Mouse (Mus musculus) heart, adult 8-10 months (tissue): ENCODE results near the gene Zfp652. TPM values are rescaled to one million over a fixed set of nuclear protein-coding genes. Genes with fewer than 3 reads are reported as not detected.
A peak's percentile ranks its signal among the peaks of the same experiment; 100 is the strongest.
"Not testable (repeated sequence)": the region's sequence is repeated elsewhere in the genome, so short reads cannot be mapped to it uniquely, and the experiment has no call there.

Experiments
- DNase-seq: peaks from one replicate; pipeline ENCODE4 v3.0.0; 2022; ENCODE audit warnings: low spot score
- total RNA-seq, 4 experiments: library from RNA; stranded (reverse); gene quantifications; 2 replicates each; pipeline ENCODE4 v1.2.4; 2022

Gene Zfp652
- total RNA-seq = 10 to 100 TPM; 49.0 to 60.2 (median 53.5) TPM

GRCm38 (mm10) chr11:95712563-95713224, at the start of gene Zfp652:
Zfp652 (plus strand) TSS chr11:95712673.
- DNase-seq = peak; percentile 73

GRCm38 (mm10) chr11:95666529-95667149, 45.8 kb upstream of the Zfp652 start, which contains the start of gene Phb:
Phb (plus strand) TSS chr11:95666957.
- DNase-seq = peak; percentile 97

- DNase-seq = no peak
Observed at GRCm38 (mm10) chr11:95667177-95667576, 45.3 kb upstream of the Zfp652 start.

- not testable (repeated sequence) for DNase-seq
Observed at GRCm38 (mm10) chr11:95668086-95668485, 44.4 kb upstream of the Zfp652 start.

GRCm38 (mm10) chr11:95675498-95675897, 37.0 kb upstream of the Zfp652 start:
- DNase-seq = no peak

GRCm38 (mm10) chr11:95676307-95676706, 36.2 kb upstream of the Zfp652 start:
- no peak for DNase-seq

GRCm38 (mm10) chr11:95677925-95678701, 34.4 kb upstream of the Zfp652 start:
- no peak for DNase-seq

GRCm38 (mm10) chr11:95681995-95682601, 30.4 kb upstream of the Zfp652 start:
- DNase-seq = no peak

GRCm38 (mm10) chr11:95682946-95683345, 29.5 kb upstream of the Zfp652 start:
- no peak for DNase-seq

- DNase-seq = peak; percentile 79
Observed at GRCm38 (mm10) chr11:95686031-95686430, 26.4 kb upstream of the Zfp652 start.

- DNase-seq = no peak
Observed at GRCm38 (mm10) chr11:95687084-95687656, 25.3 kb upstream of the Zfp652 start.

GRCm38 (mm10) chr11:95688515-95688914, 24.0 kb upstream of the Zfp652 start:
- DNase-seq = peak; percentile 73

GRCm38 (mm10) chr11:95688981-95689380, 23.5 kb upstream of the Zfp652 start:
- DNase-seq = peak; percentile 19

- DNase-seq = no peak
Observed at GRCm38 (mm10) chr11:95689544-95689943, 22.9 kb upstream of the Zfp652 start.

GRCm38 (mm10) chr11:95698541-95698940, 13.9 kb upstream of the Zfp652 start:
- DNase-seq = no peak

- no peak for DNase-seq
Observed at GRCm38 (mm10) chr11:95700778-95701739, 11.4 kb upstream of the Zfp652 start.

- no peak for DNase-seq
Observed at GRCm38 (mm10) chr11:95704032-95704969, 8.2 kb upstream of the Zfp652 start.

- no peak for DNase-seq
Observed at GRCm38 (mm10) chr11:95704970-95705330, 7.5 kb upstream of the Zfp652 start.

GRCm38 (mm10) chr11:95709534-95710040, 2.9 kb upstream of the Zfp652 start:
- no peak for DNase-seq
